Comparison of ENCODE assay signal across 9 mouse cellular contexts in genomic region chr11:117038282-117039106, GRCm38 (mm10).
DNase-seq lines count a peak whose midpoint lies in the region; ATAC-seq lines count a peak whose summit lies in the region.
"Had no signal": no experiment of that assay in that cellular context is flagged by ENCODE, and none has a peak within 500 bp of the region (broad histone marks: within the 10 kb centered on the region; RNA-seq: fewer than 3 reads in every experiment).

No protein-coding gene starts in this region.

- H3K4me2 ChIP-seq in kidney, embryonic 15.5 days: peak overlapping the region; percentile 43
- 0 out of 2 replicates have a peak overlapping the region, but pooled peaks have one; percentile 3 for H3K4me2 ChIP-seq in neural tube, embryonic 15.5 days

- H3K4me3 ChIP-seq in kidney, embryonic 15.5 days (replicated peaks): peak overlapping the region; percentile 17; the same call in 1 of the 2 replicates
- no peak overlapping the region for H3K4me3 ChIP-seq in neural tube, embryonic 15.5 days (replicated peaks)

- peak overlapping the region; percentile 9; the same call in 1 of the 2 replicates for H3K27ac ChIP-seq in kidney, embryonic 15.5 days
- no peak overlapping the region; the same call in 1 of the 2 replicates for H3K27ac ChIP-seq in neural tube, embryonic 15.5 days (replicated peaks)

- intact Hi-C loops in left cerebral cortex, postnatal 25 days (cut with DNase I): no loop called here

- no peak for DNase-seq in kidney, adult 18-20 months
- DNase-seq in ZHBTc4 (ENCODE audit: low read depth, low spot score): peak; percentile 96
- DNase-seq in kidney, postnatal 14 days: peak; percentile 38
- DNase-seq in ovary, adult 18-20 months (ENCODE audit: low spot score): no peak
- no peak for DNase-seq in left cerebral cortex, postnatal 25 days (ENCODE audit: low spot score in 2 of 2)
- no peak for DNase-seq in right cerebral cortex, postnatal 36 days (ENCODE audit: low spot score in 2 of 2)
- DNase-seq: heart, adult 11 months had no signal

- WGBS in kidney, embryonic 15.5 days: 47% methylated on average over 20 of the region's 20 CpGs
- 43% methylated on average over 20 of the region's 20 CpGs for whole genome bisulfite sequencing in neural tube, embryonic 15.5 days

- ATAC-seq in kidney, embryonic 15.5 days (replicated peaks; ENCODE audit: low FRiP score): 0 out of 2 replicates have a peak, but pooled peaks have one; percentile 28
- ATAC-seq in neural tube, embryonic 15.5 days (ENCODE audit: low FRiP score): no peak

- H3K4me1 ChIP-seq in kidney, embryonic 15.5 days: peaks cover 55% of the 10 kb centered on the region
- peaks cover 42% of the 10 kb centered on the region for H3K4me1 ChIP-seq in neural tube, embryonic 15.5 days

- no peaks in the 10 kb centered on the region for H3K9me3 ChIP-seq in kidney, embryonic 15.5 days (replicated peaks)
- H3K9me3 ChIP-seq in neural tube, embryonic 15.5 days (replicated peaks): no peaks in the 10 kb centered on the region

- H3K9ac ChIP-seq in kidney, embryonic 15.5 days: no peak overlapping the region
- H3K9ac ChIP-seq in neural tube, embryonic 15.5 days (replicated peaks): no peak overlapping the region

- H3K36me3 ChIP-seq in kidney, embryonic 15.5 days: no peaks in the 10 kb centered on the region
- H3K36me3 ChIP-seq in neural tube, embryonic 15.5 days: no peaks in the 10 kb centered on the region

- peaks cover 15% of the 10 kb centered on the region; the same call in 1 of the 2 replicates for H3K27me3 ChIP-seq in kidney, embryonic 15.5 days
- H3K27me3 ChIP-seq in neural tube, embryonic 15.5 days (replicated peaks): no peaks in the 10 kb centered on the region

Comparison
In these comparisons a context has a peak if more than half of its experiments do, and no peak if none do; other contexts are left out.
1. DNase-seq: peak in ZHBTc4 (single experiment) and kidney, postnatal 14 days (single experiment); none in kidney, adult 18-20 months (single experiment), ovary, adult 18-20 months (single experiment), left cerebral cortex, postnatal 25 days (0 of 2) and right cerebral cortex, postnatal 36 days (0 of 2).